Mouse (Mus musculus) spleen, postnatal 4 days (tissue): ENCODE measurements around the gene Smim1.
A peak's percentile ranks its signal among the peaks of the same experiment; 100 is the strongest.

ENCODE experiments used
- DNase-seq, 2 experiments: peaks; one replicate each; pipeline ENCODE4 v3.0.0; 2022; ENCODE audit warnings: low spot score in 2 of 2

The Smim1 gene

DNA sequence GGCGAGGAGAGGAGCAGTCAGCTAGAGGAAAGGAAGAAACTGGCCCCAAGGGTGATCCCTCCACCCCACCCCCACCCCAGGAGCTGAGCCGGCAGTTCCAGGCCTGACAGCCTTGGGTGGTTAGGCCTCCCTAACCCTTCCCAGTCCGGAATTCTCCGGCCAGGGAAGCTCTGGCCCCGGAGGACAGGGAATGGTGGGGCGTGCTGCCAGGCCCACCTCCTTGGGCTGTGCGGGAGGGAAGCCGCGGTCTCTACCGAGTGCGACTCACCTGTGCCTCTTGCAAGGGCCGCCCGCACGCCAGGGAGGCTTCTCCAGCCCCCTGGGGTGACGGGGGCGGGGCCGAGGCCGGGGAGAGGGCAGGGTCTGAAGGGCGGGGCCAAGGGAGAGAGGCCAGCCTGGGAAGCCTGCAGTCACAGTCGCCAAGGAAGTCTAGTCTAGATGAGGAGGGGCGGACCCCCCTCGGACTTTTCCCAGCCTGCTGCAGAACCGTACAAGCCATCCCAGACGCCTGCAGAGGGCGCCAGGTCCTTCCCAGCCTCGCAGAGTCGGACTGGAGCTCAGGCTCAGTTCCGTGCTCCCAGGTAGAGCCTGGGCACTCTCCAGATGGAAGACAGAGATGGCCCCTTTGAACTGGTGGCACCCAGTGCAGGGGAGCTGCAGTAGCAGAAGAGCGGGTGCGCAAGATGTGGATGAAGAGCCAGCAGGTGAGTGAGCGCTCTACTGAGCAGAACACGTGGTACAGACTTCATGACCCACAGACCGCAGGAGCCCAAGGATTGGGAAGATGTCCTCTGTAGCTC, at the start of gene Smim1:
Gene Smim1, minus strand, starts transcription at position 590 of the 800 bp plus-strand sequence.
- peak; percentile 76 to 84 for DNase-seq

DNA sequence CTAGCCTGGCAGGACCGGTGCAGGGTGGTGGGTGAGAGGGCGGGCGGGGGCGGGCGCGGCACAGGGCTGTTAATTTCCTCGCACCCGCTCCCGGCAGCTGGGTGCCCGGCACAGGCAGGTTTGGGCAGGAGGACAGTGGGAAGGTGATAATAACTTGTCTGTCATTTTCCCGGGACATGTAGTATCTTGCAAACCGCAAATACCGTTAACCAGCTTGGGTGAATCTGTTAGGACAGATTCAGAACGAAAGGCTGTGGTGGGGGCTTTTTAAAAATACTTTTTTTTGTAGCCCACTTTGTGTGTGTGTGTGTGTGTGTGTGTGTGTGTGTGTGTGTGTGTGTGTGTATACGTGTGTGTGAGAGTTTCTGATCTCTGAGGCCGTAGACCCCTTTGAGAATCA, 45.9 kb upstream of the Smim1 start:
- no peak for DNase-seq

DNA sequence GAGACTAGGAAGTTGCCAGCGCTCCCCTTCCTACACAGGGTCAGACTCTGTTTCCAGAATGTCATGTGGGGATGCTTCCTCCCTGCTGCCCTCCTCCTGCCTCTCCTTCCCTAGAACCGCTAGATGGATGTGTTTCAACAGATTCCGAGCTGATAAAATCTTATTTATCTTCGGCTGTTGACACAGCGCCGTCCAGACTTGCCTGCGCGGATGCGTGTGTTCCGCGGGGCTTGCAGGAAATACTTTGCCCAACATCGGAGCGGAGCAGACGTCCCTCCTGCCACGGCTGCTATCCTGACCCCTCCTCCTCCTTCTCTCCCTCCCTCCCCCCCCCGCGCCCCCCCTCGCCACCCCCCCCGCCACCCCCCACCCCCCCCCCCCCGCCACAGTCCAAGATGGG, 45.5 kb upstream of the Smim1 start:
- no peak for DNase-seq

DNA sequence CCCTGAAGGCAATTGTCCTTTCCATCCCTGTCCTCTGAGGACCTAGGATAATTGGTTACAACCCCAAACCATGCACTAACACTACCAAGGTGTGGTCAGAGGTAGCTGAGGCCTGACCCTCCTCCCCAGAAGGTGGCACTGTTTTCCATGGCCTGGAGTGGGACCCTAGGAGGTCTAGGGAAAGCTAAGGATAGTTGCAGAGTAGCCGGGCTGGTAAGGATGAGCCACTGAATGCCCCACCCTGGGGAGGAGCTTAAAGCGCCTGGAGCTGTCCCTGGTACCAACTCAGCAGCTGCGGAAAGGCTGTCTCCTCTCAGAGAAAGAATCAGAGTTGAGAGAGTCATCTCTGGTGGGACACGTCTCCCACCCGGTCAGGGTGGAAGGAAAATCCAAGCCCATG, 44.9 kb upstream of the Smim1 start:
- DNase-seq, result no peak

DNA sequence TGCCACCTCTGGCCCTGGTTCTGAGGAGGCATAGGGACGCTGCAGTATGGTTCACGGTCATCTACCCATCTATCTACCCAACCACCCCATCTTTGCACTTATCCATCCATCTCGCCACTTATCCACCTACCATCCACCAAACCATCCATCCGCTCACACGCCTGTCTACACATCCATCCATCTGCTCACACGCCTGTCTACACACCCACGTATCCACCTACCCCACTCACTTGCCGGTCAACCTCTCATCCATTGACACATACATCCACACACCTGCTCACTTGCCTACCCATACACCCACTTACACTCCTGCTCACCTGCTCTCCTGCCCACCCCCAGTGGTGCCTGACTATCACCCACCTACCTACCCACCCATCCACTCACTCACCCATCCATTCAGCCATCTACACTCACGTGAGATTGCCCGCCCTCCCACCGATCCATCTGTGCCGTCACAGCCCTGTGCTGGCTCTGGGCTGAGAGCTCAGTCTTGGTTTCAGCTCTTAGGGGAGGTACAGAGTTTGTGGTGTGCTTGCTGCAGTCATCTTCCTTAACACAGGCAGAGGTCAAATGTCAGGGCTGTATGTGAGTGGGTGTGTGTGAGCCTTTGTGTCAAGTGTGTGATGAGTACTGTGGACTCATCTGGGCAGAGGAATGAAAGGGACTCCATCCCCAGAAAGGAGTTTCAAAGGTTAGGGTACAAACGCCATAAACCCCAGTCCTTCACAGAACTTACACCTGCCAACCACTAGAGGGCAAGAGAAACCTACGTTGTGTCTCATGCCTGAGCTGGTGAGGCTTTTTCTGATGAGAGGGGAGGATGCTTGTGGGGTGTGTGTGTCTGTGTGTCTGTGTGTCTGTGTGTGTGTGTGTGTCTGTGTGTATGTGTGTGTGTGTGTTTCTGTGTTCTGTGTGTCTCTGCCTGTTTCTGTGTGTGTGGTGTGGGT, 39.1 kb upstream of the Smim1 start:
- DNase-seq, result no peak

DNA sequence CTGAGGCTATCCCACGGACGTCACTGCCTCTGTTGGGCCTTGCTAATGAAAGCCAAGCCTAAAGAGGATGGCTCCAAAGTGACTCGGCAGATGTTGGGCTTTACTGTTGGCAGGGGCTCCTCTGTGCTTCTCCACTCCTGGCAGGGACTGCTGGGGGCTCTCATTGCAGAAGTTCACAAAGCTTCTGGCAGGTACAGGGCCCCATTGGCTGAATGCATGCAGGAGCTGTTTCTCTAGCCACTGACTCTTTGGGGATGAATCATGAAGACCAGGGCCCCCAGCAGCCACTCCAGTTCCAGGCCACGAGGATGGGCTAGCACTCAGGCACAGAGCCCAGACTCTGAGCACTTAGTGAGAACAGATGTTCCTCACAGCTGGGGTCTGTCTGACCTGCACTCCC, 31.7 kb upstream of the Smim1 start:
- no peak for DNase-seq

DNA sequence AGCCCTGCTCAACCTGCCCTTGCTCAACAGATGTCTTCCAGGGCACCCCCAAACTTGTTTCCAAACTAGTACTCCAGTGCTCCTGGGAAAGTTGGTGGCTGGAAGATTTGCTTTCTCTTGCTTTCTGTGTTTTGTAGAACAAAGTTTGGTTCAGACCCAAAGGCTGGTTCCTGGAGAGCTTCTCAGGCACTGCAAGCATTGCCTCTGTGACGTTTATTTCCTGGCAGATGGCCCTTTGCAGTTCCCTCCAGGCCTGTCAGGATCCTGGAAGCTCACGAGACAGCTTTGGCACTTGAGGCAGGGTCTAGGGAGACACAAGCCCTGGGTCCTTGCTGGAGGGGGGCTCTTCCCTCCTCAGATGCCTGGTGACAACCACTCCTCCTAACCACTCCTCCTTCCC, 30.6 kb upstream of the Smim1 start:
- no peak for DNase-seq

DNA sequence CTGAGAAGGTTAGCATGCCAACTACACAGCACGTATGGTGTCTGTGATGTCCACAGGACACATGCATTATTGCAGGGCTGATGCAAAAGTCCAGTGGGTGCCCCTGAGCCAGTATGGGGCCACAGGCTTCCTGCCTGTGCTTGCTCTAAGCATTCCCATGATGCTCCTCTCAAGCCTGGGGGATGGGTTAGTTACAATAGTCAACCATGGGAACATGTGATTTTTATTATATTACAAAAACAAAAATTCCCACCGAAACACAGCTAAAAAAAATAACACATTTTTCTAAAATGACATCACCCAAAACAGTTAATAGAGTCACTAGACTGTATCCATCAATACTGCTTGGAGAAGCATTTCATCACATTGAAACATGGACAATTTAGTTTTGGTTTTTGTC, 30.0 kb upstream of the Smim1 start:
- DNase-seq, result no peak

DNA sequence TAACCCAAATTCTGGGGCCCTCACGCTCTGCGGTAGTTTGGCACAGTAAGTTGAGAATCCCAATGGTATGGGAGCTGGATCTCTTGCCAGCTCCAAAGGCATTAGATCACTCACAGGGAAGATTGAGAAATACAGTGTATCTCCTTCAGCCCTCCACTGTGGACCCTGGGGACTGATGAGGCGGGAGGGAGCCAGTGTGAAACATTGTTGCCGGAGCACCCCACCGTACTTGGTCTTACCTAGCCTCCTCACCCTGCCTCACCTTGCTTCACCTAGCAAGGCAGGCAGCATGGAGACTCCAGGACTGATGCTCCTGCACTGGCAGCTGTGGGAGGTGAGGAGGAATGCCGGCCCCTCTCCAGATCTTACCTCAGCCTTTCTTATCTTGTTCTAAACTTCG, 29.5 kb upstream of the Smim1 start:
- DNase-seq, result no peak

DNA sequence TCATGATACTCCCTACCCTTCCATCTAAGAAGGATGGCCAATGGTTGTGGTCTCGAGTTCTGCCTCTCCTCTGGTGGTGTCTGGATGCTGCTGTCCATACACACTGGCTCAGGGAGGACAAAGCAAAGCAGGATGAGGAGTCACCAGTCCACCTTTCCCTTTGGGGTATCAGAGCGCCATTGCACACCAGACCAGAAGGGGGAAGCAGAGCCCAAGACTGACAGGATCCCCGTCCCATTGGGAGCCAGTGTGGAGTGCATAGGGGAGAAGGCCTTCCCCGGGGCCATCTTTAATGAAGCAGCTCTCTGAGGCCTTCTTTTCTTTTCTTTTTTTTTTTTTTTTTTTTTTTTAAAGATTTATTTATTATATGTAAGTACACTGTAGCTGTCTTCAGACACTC, 27.0 kb upstream of the Smim1 start:
- DNase-seq, result no peak

DNA sequence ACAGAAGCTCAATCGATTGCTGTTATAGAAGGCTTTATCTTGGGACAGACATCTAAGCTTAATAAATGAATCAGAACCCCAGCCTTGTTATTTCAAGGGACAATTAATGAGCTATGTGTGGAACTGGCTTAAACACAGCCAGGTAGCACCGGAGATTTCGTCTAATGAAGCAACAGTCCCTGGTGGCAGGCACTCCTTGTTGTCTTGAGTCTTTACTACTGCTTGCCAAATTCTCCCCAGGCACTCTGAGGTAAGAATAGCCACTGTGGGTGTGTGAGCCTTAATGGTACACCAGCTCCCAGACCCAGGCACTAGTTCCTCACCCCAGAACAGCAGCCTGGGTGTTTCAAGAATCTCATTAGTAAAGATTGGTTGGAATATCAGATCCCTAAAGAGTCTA, 25.4 kb upstream of the Smim1 start:
- no peak for DNase-seq

DNA sequence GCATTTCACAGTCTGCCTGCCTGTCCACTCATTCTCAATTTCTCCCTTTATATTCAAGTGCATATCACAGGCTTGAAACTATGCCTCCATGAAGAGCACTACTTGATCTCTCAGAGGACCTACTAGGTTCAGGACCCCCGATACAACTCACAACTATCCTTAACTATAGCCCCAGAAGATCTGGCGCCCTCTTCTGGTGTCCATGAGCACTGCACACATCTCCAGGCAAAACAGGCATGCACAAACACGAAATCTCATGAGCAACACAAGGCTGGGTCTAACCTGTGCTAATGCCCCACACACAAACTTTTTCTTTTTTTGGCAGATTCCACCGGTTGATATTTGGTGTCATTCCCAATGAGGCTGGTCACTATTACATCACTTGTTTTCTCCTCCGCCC, 19.8 kb upstream of the Smim1 start:
- no peak for DNase-seq

DNA sequence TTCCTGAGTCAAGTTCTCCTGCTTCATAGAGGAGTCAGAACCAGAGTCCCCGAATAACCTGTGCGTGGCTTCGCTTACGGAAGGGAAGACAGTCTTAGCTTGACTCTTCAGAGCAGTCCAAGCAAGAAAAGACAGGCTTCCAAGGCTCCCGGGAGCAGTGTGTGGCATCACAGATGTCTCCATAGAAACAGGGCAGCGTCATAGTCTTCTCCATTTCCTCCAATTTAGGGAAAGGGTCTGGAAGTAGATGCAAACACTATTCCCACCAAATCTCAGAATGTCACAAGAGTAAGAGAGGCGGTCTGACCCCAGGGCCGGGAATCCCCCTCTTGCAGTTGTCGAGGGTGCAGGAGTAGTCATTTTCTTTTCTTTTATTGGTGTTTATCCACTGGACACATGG, 16.5 kb upstream of the Smim1 start, which contains the start of gene Ccdc27:
Gene Ccdc27, minus strand, starts transcription at position 101 of the 400 bp plus-strand sequence.
- DNase-seq, result no peak

DNA sequence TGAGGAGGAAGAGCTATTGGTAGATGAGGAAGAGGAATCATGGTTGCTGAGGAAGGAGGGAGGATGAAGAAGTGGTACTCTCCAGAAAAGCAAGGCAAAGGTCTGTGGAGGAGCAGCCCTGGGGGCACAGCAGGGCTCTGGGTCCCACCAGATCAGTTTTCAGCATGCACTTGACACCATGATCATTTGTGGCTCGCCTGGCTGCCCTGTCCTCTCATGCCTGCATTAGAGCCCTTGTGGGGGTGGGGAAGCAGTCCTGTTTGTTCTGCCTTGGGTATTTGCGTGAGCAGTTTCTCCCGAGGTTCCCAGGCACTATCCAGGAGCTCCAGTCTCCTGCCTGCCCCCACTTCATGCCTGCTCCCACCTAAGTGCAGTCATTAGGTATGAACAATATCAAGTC, 11.1 kb upstream of the Smim1 start:
- no peak for DNase-seq

DNA sequence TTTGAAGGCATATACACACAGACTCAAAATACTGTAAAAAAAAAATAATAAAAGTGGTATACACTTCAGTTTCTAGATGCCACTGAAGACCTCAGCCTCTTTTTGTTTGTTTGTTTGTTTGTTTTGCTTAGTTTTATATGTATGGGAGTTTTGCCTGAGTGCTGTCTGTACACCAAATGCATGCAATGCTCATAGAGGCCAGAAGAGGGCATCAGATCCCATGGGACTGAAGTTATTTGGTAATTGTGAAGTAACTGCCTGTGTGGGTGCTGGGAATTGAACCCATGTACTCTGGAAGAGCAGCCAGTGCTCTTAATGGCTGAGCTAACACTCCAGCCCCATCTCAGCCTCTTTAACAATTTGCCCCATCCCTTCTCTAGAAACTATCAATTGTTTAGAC, 2.6 kb upstream of the Smim1 start:
- no peak for DNase-seq

DNA sequence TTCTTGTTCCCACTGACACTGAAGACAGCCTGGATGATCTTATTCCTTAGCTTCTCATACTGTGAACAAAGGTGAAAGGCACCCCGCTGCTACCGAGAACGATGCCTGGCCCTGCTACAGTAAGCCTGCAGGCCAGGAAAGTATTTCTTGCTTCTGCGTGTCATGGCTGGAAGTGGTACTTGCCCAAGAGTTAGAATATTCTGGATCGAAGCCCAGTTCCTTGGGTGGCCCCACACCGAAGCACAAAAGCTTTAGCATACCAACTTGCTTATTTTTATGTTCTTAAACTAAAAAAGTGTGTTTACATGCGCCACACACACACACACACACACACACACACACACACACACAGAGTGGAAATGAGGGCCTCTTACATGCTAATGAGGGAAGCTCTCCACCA, 2.0 kb upstream of the Smim1 start:
- DNase-seq, result no peak

DNA sequence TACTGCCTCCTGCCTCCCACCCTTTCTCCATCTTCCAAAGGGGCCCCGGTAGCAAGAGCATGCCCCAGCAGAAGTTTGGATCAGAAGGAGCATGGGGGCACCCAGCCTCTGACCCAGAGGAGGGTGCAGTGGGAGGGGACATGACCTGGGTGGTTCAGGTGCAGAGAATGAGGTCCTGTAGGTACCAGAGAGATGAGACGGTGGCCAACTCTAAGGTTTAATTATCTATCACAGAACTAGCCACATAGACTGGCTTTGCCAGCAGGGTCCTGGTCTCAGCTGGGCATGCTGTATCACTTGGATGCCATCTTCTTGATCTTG, 371 bp upstream of the Smim1 start:
- no peak for DNase-seq

DNA sequence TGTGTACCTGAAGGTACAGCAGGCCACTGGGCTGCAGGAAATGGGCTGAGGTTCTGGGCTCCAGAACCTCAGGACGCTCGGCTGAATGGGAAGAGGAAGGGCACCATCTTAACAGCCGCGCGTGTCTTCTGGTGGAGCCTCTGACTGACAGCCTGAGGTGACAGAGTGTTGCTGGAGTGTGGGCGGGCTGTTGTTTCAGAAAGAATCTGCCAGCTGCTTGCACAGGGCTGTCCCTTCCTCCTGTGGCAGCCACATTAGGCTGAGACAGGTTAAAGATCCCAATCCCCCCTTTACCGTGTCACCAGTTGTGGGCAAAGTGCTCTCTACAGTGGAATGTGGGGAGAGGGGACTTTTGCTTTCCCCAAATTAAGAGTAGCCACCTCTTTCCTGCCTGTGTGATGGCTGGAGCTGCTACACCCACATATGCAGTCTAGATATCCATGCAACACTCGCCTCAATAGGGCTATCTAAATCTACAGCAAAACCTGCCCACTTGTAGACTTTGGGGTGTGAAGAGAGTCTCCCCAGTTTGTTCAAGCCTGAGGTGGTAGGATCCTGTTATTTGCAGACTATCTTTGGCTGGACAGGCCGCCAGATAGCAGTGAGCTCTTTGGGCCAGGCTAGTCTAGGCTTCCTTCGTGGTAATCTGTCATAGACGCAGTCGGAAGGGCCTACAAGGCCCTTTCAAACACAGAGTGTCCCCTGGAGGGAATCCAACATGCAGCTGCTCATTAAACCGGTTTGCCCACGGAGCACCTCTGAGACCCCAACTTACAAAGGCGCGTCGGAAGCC, 1.1 kb downstream of the Smim1 start:
- DNase-seq, result peak in 1 of 2 experiments; percentile 40

DNA sequence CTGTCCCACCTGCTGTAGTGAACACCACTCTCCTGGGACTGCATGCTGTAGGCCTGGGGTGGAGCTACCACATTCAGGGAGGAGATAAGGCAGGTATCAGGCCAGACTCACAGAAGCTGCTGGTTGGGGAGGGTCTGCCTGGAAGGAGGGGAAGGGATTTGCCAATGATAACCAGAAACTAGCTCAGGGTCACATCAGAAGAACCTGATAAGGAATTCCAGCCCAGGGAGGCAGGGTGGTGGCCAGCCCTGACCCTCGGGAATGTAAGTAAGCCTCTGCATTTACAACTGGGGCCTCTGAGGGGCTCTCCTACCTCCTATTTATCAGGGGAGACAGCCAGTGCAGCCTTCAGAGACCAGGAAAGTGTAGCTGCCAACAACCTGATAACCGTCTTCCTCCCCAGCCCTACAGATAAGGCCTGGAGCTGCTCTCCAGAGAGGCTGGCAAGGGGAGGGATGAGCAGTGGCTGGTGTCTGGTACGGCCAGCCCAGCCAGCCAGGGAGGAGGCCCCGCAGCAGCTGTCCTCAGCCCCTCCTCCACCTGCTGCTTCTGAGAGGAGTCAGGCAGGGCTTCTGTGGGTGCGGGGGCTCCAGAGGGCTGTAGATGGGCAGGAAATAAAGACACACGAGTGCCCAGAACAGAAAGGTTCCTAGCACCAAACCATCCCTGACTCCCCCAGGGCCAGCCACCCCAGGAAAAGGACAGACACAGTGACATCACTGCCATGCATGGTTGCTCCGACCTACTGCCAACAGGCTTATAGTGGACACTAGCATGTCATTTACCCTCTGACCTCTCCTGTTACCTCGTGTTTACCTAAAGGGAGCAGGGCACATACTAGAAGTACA, 2.1 kb downstream of the Smim1 start:
- DNase-seq, result peak; percentile 75 to 80

DNA sequence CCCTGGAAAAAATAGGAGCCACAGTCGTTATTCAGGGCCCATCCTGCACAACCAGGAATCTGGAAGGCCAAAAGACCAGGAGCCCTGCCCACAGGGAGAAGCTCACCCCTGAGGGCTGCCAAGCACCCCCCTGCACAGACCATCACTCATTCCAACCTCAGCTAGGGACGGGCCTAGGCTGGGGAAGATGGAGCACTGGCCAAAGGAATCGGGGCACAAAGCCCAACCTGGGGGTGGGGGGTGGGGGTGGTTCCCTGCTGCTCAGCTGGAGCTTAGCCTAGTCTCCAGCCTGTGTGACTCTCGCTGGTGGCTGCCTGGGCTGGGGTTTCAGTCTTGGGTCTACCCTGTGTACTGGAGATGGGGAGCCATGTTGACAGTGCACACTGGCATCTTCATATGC, 3.2 kb downstream of the Smim1 start:
- DNase-seq, result no peak

DNA sequence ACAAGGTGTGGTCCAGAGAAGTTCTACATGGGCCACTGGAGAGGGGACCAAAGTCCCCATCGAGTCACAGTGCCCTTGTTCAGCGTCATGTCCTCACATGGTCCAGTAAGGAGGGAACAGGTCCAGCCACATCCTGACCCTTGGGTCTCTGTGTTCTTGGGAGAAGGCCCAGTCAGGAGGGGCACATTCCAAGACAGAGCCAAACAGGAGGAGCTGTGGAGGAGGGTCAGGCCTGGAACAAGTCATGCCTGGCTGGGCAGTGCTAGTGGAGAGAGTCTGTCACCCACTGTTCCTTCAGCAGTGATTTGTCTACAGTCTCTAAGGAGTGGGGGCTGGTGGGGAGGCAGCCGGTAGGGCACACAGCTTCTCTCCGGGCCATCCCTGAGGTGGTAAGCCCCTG, 3.6 kb downstream of the Smim1 start:
- no peak for DNase-seq
